Mouse (Mus musculus) CD8-positive naive resting alpha-beta T cell, adult 57 days (primary cell): ENCODE data around the gene Dhx38. TPM values are rescaled to one million over a fixed set of nuclear protein-coding genes. Genes with fewer than 3 reads are reported as not detected.

Source experiments
- total RNA-seq: library from RNA; stranded (reverse); gene quantifications from one replicate; pipeline ENCODE4 v1.2.4, GENCODE M21; 2023

Dhx38 gene
- total RNA-seq, result 69.5 TPM

GRCm38 (mm10) chr8:109565498-109566333 lies at the start of gene Dhx38, which contains the start of gene Txnl4b:
Dhx38 (minus strand) TSS chr8:109565861.
Txnl4b (plus strand) TSS chr8:109565892.

GRCm38 (mm10) chr8:109614243-109615210 lies 48.9 kb upstream of the Dhx38 start, which contains the start of gene Pkd1l3:
Pkd1l3 (plus strand) TSS chr8:109614517.

GRCm38 (mm10) chr8:109608271-109609152 lies 42.9 kb upstream of the Dhx38 start, which contains the start of gene Dhodh:
Dhodh (minus strand) TSS chr8:109608673.

DNA sequence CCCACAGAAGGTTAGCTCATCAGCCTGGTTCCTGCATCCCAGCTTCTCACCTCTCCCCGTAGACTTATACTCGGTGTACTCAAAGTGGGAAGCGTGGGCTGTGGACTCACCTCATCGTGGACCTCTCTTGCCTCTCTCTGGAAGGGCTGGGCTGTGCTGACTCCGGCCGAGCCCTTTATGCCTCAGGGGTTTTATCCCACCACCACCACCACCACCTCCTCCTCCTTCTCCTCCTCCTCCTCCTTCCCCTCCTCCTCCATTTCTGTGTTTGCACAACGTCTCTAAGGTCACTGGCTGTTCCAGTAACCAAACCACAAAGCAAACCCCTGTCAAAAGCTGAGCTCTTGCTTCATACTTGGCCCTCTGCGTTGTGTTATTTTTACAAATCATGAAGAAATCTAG lies 13.2 kb upstream of the Dhx38 start, which contains the start of gene Hp:
Gene Hp, minus strand, starts transcription at position 273 of the 402 bp plus-strand sequence.

Other genes starting within 250 kb of the Dhx38 start
- gene Pmfbp1, start 71.8 kb downstream of the Dhx38 start, total RNA-seq, result not detected
- 5.3 TPM for gene Txnl4b, start within 50 bp of the Dhx38 start, total RNA-seq
- 1.4 TPM for gene Hp, start 13.3 kb upstream of the Dhx38 start, total RNA-seq
- gene Dhodh, start 42.8 kb upstream of the Dhx38 start, total RNA-seq, result 23.3 TPM
- 0.61 TPM for gene Pkd1l3, start 48.7 kb upstream of the Dhx38 start, total RNA-seq
- 86.5 TPM for gene Ist1, start 127.4 kb upstream of the Dhx38 start, total RNA-seq
- gene Zfp821, start 139.7 kb upstream of the Dhx38 start, total RNA-seq, result 5.0 TPM
- 27.3 TPM for gene Atxn1l, start 171.9 kb upstream of the Dhx38 start, total RNA-seq
- gene Ap1g1, start 212.7 kb upstream of the Dhx38 start, total RNA-seq, result 75.4 TPM